Mouse (Mus musculus) right cerebral cortex, adult 2 months (tissue): ENCODE data around the gene Tufm.

Source experiments
- DNase-seq, 2 experiments: peaks; one replicate each; pipeline ENCODE4 v3.0.0; 2021 to 2022; ENCODE audit warnings: low spot score in 2 of 2

Tufm gene

DNA sequence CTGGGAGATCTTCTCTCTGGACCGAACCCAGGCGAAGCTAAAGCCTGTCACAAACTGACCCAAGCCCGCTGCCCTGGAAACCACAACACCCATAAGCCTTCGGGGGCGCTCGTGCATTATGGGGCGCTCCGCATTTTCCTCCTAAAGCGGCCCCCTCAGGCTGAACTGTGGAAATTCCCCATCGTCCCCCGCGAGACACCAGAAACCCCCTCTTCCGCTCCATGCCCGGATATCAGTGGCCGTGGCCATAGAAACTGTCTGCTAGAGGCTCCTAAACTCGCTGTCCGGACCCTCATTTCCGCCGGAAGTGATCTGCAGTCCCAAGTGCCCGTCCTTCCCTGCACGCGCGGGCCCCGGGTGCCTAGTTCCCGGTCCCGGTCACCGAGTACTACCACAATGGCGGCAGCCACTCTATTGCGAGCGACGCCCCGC is at the start of gene Tufm:
TSS of gene Tufm (plus strand) at position 310 of the 432 bp plus-strand sequence.
- DNase-seq = peak; percentile 98

DNA sequence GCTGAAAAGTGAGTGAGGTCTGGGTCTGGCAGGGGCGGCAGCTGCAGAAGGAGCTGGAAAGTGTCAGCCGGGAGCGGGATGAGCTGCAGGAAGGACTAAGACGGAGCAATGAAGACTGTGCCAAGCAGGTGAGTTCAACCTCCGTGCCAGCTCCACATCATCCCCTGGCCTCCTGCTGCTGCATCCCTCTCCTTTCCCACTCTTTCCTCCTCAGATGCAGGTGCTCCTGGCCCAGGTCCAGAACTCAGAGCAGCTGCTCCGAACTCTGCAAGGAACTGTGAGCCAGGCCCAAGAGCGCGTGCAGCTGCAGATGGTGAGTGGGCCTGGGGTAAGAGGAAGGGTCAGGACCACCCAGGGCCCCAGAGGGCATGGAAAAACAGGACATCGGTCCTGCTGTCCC is 47.0 kb upstream of the Tufm start:
- DNase-seq = no peak

DNA sequence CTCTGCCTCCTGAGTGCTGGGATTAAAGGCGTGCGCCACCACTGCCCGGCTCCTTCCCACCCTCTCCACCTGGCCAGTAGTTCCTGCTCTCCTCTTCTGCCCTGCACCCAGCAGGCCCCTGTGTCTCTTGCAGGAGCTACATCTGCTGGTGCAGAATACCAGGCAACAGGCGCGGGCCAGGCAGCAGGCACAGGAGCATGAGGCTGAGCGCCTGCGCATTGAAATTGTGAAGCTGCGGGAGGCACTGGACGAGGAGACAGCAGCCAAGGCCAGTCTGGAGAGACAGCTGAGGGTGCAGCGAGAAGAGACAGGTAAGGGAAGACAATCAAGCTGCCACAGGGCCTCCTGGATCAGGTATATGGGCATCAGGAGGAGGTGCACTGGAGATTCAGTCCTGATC is 43.2 kb upstream of the Tufm start:
- no peak for DNase-seq

DNA sequence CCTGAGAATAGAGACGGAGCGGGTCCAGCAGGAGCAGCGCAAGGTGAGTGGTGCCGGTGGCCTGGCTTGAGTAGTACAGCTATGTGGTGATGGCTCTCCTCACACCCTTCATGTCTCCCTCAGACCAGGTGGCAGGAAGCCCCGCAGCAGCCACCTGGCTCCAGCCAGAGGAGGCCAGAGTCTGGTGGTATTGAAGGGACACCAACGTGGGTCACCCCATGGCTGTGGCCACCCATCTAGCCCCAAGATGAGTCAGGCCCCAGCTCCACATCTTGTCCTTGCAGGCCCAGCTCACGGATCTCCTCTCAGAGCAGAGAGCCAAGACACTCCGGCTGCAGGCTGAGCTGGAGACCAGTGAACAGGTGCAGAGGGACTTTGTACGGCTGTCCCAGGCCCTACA is 42.6 kb upstream of the Tufm start:
- DNase-seq = no peak

DNA sequence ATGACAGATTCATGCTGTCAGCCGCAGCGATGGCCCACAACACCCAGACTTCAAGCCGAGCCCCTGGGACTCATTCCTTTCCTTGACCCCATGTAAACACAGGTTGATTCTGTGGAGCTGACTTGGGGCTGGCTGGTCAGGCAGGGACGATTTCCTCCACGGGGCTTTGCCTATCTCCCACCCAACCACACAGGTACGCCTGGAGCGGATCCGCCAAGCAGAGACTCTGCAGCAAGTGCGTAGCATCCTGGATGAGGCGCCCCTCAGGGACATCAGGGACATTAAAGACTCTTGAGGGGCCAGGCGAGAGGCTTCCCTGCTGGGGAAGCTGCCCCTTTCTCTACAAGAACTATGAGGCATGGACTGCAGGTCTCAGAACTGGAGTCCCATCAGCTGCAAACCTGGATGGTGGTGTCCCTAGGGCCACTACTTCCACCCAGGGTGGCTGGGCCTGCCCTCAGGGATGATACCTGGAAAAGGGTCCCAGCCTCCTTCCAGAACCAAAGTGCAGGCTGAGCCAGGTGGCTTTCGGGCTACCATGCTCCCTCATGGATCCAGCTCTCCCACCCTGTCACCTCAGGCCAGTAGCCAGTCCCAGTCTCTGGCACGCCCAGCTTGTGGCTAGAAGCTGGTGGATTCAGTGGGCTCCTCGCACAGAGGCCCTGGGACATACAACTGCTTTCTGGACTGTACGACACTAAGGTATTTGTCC is 41.9 kb upstream of the Tufm start:
- no peak for DNase-seq

DNA sequence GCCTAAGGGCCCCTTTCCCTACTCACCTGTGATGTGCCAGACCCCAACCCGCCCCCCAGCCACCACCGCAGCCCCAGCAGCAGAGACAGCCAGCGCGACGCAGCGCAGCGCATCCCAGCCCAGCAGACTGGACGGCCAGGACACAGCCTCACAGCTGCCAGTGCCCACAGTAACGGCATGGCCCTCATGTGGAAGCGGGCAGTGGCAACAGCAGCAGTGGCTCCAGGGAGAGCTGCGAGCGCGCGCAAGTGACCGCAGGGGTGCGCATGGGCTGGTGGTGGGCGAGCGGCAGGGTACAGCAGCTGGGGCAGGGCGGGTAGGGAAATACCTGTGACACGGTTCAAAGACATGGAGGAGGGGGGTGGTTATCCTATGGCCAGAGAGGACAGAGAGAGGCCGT is 40.9 kb upstream of the Tufm start:
- DNase-seq = no peak

DNA sequence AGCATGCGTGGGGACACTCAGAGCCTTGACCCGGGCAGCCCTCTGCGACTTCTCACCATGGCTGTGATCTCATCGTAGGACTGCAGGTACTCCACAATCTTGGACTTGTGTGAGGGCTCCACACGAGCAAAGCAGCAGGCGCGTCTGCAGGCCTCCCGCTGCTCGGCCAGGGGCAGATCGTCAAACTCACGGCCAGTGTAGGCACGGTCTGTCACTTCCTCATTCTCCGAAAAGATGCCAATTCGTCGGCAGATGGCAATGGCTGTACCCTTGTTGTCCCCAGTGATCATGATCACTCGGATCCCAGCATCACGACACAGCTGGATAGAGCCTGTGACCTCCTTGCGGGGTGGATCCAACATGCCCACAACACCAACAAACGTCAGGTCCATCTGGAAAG is 38.7 kb upstream of the Tufm start:
- no peak for DNase-seq

DNA sequence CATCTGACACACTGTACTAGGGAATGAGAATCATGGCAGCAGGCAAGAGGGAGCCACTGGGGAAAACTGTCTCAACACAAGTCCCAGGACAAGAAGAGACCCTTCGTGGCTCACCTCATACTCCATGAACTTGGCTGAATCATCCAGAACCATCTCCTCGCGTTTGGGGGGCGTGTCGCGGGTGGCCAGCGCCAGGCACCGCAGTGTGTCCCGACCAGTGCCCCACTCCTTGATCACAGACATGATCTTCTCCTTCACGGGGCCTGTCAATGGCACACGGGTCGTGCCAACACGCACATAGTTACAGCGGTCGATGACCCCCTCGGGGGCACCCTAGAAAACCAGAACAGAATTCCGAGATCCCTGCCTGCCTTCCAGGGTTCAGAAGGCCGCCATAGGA is 37.2 kb upstream of the Tufm start:
- no peak for DNase-seq

DNA sequence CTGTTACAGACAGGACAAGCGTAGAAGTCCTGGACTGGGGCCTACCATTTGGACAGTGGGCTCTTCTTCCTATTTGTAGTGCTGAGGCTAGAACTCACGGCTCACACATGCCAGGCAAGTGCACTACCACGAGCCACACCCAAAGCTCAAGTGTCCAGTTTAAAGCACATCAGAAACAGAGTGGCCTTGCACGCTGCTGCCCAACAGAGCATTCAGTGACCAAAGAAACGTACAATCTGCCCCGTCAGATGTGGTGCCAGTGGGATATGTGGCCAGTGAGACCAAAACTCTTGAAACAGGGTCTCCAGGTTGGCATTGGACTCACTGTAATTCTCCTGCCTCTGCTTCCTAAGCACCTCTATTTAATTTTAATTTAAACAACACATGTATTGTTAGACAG is 36.5 kb upstream of the Tufm start:
- no peak for DNase-seq

DNA sequence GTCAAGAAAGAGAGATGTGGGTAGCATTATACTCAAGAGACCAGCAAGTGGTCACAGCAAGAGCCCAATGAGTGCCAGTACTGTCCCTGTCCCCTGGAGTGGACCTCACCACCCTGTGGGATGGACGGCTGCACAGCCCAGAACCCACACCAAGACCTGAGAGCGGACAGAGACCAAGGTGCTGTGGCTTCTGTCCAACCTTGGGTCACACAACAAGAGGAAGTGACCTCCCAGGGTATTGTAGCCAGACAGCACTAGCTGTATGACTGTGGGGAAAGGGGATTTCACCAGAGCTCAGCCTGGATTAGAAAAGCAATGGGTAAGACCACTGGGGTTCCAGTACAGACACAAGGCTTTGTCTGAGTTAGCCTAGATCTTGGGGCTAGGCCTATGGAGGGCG is 34.9 kb upstream of the Tufm start:
- no peak for DNase-seq

DNA sequence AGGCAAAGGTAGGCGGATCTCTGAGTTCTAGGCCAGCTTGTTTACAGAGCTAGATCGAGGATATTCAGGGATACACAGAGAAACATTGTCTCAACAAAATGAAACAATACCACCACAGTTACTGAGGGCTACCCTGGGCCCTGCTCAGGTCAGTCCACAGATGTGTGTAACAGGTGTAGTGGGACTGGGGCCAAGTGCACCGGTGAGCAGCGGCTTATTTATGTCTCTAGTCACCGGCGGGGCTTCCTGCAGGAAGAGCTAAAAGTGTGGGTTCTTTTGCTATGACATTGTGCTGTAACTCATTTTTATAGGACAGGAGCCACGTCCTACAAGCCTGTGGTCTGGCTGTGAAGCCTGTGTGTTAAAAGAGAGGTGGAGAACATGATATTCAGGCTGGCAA is 33.3 kb upstream of the Tufm start:
- no peak for DNase-seq

DNA sequence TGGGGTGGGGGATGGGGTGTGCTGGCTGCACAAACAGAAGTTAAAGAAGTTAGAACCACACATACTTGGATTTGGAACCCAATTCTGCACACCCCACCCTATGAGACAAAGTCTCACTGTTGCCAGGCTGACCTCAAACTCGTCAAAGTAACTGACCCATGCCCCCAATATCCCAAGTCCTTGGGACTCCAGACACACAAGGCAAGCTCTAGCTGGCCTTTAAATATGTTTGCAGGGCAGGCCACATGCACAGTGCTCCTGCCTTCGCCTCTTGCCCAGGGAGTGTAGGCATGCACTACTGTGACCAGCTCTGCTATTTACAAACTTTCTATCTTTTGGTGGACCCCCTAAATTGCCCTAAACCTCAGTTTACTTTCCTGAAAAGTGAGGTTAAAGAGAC is 31.9 kb upstream of the Tufm start:
- no peak for DNase-seq

DNA sequence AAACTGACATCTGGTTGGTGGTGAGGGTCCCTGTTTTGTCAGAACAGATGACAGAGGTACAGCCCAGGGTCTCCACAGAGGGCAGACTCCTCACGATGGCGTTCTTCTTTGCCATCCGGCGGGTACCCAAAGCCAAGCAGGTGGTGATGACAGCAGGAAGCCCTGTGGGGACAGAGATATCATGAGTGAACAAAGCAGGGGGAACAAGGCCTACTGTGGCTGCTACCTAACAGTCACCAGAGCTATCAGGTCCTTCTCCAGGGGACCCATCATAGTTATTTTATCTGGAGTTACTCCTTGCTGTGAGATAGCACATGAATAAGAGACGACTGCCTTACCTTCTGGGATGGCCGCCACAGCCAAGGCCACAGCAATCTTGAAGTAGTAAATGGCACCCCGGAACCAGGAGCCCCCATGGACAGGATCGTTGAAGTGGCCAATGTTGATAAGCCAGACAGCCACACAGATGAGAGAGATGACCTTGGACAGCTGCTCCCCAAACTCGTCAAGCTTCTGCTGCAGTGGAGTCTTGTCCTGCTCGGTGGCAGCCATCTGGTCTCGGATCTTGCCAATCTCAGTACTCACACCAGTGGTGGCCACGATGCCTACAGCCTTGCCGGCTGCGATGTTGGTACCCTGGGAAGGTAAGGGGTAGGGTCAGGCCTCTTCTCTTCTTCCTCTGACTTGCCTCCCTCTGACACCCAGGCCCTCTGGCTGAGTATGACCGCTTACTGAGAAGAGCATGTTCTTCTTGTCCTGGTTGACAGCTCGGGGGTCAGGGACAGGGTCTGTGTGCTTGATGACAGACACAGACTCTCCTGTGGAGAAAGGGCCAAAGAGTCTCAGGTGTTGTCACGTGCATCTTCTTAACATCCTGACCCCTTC is 30.5 kb upstream of the Tufm start:
- DNase-seq = no peak

DNA sequence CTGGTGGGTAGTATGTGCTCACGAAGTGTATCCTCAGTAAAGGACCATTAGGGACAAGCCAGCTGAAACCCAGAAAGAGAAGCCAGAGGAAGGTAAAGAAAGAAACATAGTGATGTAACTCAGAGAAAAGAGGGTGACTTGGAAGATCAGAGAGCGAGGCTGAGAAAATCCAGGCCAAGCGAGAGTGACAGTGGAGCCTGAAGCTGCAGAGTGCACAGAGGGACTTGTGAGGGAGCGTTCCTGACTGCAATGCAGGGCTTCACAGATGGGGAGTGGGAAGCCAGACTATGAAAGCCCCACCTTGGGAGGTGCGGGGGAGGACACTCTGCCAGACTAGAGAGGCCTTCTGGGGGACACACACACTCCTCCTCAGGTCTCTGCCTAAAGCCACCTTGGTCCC is 28.9 kb upstream of the Tufm start:
- DNase-seq = no peak

DNA sequence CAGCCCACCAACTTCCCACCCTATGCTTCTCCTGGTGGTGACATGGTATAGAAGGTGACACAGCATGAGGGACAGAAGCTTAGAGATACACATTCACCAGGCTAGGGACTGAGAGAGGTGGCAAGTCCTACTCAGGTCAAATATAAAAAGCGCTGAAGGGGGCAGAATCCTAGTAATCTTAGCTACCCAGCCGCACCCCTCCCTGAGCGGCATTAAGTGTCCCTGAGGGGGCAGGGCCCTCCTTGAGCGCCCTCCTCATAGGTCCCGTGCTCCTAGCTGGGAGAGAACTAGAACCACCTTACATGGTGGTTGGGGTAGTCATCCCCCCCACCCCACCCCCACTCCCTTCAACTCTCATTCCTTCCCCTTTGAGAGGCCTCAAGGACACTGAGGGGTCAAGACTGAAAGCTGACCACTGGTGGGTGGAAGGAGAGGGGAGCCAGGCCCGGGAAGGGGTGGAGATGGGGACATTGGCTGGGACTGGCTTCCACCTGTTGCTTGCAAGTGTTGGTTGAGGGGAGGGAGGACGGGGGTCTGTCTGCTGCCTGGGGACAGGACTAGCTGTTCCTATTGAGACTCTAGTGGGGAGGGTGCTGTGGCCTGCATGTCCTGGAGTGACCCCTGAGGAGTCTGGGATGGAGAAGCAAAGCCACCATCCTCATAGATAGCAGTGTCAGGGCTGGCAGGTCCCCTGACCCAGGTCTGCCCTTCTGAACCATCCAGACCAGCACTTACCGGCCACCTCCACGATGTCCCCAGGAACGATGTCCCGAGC is 28.1 kb upstream of the Tufm start:
- DNase-seq = no peak

DNA sequence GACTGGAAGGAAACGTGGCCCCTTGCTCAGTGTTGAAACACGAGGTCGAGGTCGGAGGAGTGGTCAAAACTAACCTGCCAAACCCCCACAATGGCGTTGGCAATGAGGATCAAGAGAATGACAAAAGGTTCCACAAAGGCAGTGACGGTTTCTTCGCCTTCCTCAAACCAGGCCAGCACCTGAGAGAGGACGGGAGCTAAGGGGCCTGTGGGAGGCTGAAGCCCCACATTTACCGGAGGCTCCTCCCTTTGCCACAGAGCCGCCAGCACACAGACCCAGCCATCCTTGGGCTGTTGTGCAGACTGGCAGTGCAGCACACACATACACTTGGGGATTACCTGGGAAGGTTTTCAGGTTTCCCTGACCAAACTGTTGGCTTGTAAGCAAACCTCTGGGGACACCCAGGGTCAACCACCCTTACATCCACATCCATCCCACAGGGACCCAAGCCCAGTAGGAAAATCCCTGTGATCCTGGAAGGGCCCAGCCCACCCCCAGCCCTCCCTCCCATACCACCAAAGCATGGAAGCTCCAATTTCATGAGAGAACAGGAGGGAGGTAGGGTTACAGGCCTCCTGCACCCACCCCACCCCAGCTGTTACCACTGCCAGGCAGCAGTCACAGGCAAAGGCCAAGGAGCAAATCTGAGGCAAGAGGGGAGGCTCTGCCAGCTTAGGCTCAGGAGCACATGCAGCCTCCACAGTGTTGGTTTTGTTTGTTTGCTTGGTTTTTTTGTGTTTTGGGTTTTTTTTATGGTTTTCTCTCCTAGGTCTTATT is 26.4 kb upstream of the Tufm start:
- no peak for DNase-seq

DNA sequence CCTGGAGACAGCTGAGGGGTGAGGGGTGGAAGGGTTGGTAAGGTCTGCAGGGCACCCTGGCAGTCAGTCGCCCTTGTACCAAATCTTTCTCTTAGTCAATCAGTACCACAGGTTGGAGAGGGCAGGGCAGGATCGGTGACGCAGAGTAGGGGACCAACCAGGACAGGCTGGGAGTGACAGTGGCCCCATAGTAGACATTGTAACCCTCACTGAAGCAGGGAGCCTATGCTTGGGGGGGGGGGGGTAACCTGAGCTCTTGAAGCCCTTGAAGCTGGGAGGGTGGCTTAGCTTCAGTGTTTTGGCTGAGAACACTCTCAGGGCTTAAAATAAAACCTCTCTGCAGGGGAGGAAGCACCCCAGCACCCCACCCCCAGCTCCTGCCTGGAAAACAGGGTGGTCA is 25.5 kb upstream of the Tufm start:
- DNase-seq = no peak

DNA sequence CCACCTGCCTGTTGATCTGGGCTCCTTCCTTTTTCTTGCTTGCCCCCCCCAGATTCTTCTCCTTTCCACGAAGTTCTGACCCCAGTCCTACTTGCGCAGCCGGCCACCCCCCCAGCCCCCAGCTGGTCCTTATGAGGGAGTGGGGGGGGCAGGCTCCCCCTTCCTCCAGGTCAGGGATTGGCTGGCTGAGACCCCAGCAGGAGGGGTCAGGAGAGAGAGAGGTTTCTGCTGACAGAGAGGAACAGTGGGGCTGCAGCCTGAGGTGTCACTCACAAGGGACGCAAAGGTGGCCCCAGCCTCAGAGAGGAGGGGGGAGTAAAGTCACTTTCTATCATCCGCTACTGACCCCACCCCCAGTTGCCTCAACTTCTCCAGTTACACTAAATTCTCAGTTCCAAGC is 24.2 kb upstream of the Tufm start, which contains the start of gene Atp2a1:
TSS of gene Atp2a1 (minus strand) at position 105 of the 400 bp plus-strand sequence.
- DNase-seq = no peak

DNA sequence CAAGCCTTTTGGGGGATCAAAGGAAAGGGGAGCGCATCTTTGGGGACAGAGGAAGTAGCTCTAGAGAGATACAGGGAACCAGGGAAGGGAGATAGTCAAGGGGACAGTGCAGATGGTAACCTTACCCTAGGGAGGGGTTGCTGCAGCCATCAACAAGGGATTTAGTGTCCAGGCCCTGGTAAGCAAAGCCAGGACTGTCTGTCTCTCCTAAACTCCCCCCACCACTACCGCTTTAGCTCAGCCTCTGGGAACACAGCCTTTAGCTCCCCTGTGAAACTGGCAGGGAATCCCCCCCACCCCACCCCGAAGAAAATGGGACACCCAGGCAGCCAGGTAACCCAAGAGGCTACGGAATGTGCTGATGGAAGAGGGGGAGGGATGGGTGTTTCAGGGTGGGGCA is 23.6 kb upstream of the Tufm start:
- DNase-seq = no peak

DNA sequence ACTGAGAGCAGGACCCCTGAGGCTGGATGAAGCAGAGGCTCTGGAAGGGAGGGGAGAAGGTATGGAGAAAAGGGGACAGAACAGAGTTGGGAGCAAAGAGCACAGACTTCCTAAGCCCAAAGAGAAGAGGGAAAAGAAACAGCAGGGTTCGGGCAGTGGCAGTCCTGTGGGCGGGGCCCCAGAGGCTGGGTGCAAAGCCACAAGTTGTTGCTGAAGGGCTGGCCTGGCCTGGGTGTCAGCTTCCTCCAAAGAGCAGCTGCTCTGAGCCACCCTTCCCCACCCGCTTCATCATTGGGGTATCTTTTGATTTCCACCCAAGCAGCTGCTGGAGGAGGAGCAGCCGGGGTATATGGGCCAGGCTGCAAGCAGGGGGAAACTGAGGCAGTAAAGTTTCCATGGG is 23.0 kb upstream of the Tufm start:
- DNase-seq = no peak

DNA sequence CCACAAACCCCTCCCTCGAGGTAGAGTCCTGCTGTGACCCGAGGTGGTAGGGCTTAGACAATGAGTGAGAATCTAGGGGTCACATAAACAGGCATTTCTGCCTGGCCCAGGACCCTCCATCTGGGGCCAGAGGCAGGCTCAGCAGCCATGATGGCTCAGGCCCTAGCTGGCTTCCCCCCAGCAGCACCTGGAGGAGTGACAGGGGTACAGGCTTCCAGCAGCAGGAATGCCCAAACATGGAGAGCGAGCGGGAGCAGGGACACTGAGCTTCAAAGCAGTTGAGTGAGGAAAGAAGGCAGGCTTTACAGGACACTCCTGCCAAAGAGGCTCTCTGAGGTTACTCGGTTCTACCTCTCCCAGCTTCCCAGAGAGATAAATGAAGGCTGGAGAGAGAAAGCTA is 22.3 kb upstream of the Tufm start:
- no peak for DNase-seq
